Mouse (Mus musculus) forebrain, embryonic 12.5 days (tissue): Measurements from ENCODE around the gene Btbd18. TPM values are rescaled to one million over a fixed set of nuclear protein-coding genes. Genes with fewer than 3 reads are reported as not detected.

Experiments used
- ATAC-seq: fragments of 200-750 bp; cut with Nextera tagmentation; 2 replicates; pipeline ENCODE4 v1.8.0; 2017; ENCODE audit warnings: moderate TSS enrichment; ENCODE audit not compliant: low FRiP score
- H3K27ac ChIP-seq: fragments of 300-500 bp; sonication (generic); 2 replicates; pipeline ENCODE4 v1.5.1; 2016; ENCODE audit warnings: mild to moderate bottlenecking
- H3K27me3 ChIP-seq: fragments of 300-500 bp; sonication (generic); 2 replicates; pipeline ENCODE4 v1.6.1; 2016; ENCODE audit warnings: mild to moderate bottlenecking
- H3K36me3 ChIP-seq: fragments of 300-500 bp; sonication (generic); replicated peaks from 2 replicates; pipeline ENCODE4 v1.6.1; 2016; ENCODE audit warnings: mild to moderate bottlenecking
- H3K4me1 ChIP-seq: fragments of 300-500 bp; sonication (generic); 2 replicates; pipeline ENCODE4 v1.6.1; 2016
- H3K4me2 ChIP-seq: fragments of 300-500 bp; sonication (generic); 2 replicates; pipeline ENCODE4 v1.6.1; 2016; ENCODE audit warnings: mild to moderate bottlenecking, moderate library complexity
- H3K4me3 ChIP-seq: fragments of 300-500 bp; sonication (generic); replicated peaks from 2 replicates; pipeline ENCODE4 v1.5.1; 2016; ENCODE audit warnings: mild to moderate bottlenecking
- H3K9ac ChIP-seq: fragments of 300-500 bp; sonication (generic); 2 replicates; pipeline ENCODE4 v1.6.1; 2016; ENCODE audit warnings: mild to moderate bottlenecking
- H3K9me3 ChIP-seq: fragments of 300-500 bp; sonication (generic); 2 replicates; pipeline ENCODE4 v1.6.1; 2016
- WGBS: fragments of 180-500 bp; shearing (Covaris S2); methylation state at CpG from one replicate; pipeline ENCODE4 v1.1.7; 2016; 5-methylcytosine and 5-hydroxymethylcytosine counted together
- polyA plus RNA-seq: library from polyadenylated mRNA; unstranded; fragments of >200 nt; fragmentation: Nextera tagmentation; extraction: Ambion mirVana; gene quantifications from 2 replicates; pipeline ENCODE4 v1.2.1, GENCODE M21; 2016

Btbd18 gene
- polyA plus RNA-seq: 0.33 and 0.49 TPM in 2 replicates

DNA sequence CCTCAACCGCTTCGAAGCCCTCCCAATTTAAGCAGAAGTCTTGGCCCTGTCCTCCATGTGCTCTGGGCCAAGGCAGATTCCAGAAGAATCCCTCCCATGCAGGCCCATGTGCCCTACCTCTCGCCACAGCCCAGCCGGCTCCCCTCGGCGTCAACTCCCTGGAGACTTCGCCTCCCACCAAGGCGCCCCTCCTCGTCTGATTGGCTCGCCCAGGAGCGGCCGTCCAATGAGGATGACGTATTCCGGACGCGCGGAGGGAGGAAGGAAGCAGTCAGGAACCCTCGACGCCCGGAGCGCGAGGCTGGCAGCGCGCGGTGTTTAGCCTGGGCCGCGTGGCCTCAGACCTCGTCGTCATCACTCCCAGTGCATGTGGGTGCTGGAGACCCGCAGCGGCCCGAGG lies at the start of gene Btbd18:
Gene Btbd18 (plus strand): TSS at position 274 of the 400 bp plus-strand sequence.
- H3K36me3 ChIP-seq: no peaks in the 10 kb centered on the region
- 93% methylated on average over 32 of the region's 32 CpGs for WGBS
- no peak for ATAC-seq

DNA sequence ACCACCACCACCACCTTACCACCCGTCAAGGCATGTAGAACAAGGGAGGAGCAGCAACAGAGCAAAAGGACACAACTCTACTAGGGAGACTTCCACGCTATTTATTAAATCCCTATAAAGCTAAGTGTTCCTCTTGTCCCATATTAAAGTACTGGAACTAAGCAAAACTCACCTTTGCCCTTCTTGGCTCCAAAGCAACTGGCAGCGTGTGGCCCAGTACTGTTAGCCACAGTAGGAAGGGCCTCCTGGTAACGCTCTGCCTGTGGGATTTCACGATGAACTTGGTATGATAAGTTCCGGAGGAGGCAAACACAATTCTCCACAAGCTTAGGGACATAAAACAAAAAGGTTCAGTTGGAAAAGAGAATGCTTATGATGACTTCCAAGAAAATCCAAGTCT lies 46.1 kb upstream of the Btbd18 start:
- 95% methylated on average over 6 of the region's 6 CpGs for WGBS
- peaks cover 91% of the 10 kb centered on the region for H3K36me3 ChIP-seq

More for the DNA sequence above, at the start of gene Btbd18:
- Histone ChIP-seq H3K9ac (no peak within 1 kb of the TSS), H3K4me2 (no peak within 1 kb of the TSS), H3K4me3 (no peak within 1 kb of the TSS), H3K27ac (no peak within 1 kb of the TSS), H3K27me3 (no peaks in the 10 kb centered on the region), H3K9me3 (no peaks in the 10 kb centered on the region), H3K4me1 (no peaks in the 10 kb centered on the region)

DNA sequence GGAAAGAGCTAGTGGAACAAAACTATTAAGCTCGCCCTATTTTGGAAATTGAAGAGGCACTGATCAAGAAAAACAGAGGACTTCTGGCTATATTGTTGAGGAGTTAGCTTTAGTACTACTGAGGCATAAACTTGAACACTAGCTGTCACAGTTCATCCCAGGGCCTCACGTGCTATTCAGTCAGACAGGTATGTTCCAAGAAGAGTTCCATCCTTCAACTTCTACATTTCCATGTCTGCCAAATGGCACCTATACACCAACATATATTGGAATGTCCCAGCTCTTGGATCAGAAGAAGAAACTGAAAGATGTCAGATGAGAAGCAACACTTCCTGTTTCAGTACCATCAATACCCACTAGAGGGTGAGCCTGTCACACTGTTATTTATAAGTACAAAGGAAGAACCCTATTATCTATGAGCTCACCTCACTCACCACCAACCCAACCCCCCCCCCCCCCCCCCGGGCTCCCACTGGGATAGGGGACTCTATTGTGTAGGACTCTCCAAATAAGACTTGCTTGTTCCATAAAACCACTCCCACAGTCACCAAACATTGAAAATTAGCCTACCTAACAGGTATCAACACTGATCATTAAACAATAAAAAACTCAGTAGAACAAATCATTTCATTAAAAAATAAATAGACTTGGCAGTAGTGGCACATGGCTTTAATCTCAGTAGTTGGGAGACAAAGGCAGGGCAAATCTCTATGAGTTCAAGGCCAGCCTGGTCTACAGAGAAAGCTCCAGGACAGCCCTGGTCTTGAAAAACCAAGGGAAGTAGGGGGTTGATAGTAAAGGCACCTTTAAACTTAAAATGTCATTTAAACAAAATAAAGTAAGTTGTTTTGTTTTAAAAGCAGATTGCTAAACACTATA lies 41.0 kb upstream of the Btbd18 start:
- Histone ChIP-seq H3K27ac (no peak overlapping the region), H3K4me2 (no peak overlapping the region), H3K9ac (no peak overlapping the region), H3K4me3 (no peak overlapping the region), H3K27me3 (no peaks in the 10 kb centered on the region), H3K36me3 (peaks cover 77% of the 10 kb centered on the region), H3K4me1 (no peaks in the 10 kb centered on the region), H3K9me3 (no peaks in the 10 kb centered on the region)
- peak; percentile 76 for ATAC-seq
- 72% methylated on average over 3 of the region's 3 CpGs for WGBS

More for the DNA sequence above, 46.1 kb upstream of the Btbd18 start:
- Histone ChIP-seq H3K9ac (no peak overlapping the region), H3K4me2 (no peak overlapping the region), H3K27ac (no peak overlapping the region), H3K9me3 (no peaks in the 10 kb centered on the region), H3K27me3 (no peaks in the 10 kb centered on the region), H3K4me3 (no peak overlapping the region), H3K4me1 (no peaks in the 10 kb centered on the region)
- no peak for ATAC-seq

DNA sequence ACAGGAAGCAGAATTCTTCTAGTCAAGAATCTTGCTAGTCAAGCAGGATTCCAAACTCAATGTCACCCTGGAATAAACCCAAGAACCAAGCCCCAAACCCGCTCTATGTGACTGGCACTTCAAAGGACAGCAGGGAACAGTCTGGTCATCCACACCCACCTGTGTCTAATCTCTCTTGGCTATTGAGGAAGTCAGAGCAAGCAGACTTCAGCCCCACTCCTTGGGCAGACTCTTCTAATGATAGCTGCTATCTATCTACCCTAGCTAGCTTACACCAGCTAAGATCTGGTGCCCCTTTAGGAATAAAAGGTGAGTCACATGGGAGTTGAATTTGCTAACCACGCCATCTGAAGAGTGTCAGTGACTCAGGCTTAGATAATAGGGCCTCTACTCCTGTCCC lies 40.0 kb upstream of the Btbd18 start:
- peaks cover 66% of the 10 kb centered on the region for H3K36me3 ChIP-seq
- no peaks in the 10 kb centered on the region for H3K4me1 ChIP-seq
- H3K4me2 ChIP-seq: no peak overlapping the region
- H3K9ac ChIP-seq: no peak overlapping the region
- no peaks in the 10 kb centered on the region for H3K9me3 ChIP-seq
- H3K27me3 ChIP-seq: no peaks in the 10 kb centered on the region
- H3K4me3 ChIP-seq: no peak overlapping the region
- 85% methylated on average over 2 of the region's 2 CpGs for WGBS
- no peak overlapping the region for H3K27ac ChIP-seq
- no peak for ATAC-seq

DNA sequence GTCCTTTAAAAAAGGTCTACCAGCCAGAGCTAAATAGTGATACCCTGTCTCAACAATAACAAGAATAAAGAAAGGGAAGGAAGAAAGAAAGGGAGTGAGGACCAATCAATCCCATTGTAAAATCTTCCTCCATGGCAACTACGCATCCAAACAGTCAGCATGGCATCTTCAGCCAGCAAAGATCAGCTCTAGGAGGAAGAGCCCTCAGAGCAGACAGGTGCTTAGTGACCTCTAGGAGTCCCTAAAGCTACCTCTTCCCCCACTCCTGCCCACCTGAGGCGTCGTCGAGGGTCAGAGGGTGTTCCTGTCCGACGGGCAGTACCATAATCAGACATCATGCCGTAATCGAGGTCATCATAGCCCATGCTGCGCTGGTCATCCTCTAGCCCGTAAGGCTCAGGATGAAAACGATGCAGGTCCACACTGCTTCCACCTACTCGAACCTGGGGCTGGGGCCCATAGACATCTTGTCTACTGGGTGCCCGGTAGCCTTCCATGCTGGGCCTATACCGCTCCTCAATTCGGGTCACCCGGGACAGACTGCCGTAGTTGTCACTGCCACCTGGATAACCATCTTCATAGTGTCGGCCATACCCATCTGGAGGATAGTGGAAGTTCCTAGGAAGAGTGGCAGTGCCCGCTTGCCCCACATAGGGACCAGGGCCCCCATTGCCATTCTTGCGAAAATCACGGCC lies 39.1 kb upstream of the Btbd18 start:
- H3K9me3 ChIP-seq: no peaks in the 10 kb centered on the region
- H3K36me3 ChIP-seq: peaks cover 67% of the 10 kb centered on the region
- H3K4me1 ChIP-seq: no peaks in the 10 kb centered on the region
- no peak overlapping the region for H3K4me2 ChIP-seq
- no peak overlapping the region for H3K27ac ChIP-seq
- no peaks in the 10 kb centered on the region for H3K27me3 ChIP-seq
- H3K4me3 ChIP-seq: no peak overlapping the region
- WGBS: 94% methylated on average over 21 of the region's 21 CpGs
- H3K9ac ChIP-seq: no peak overlapping the region
- no peak for ATAC-seq

DNA sequence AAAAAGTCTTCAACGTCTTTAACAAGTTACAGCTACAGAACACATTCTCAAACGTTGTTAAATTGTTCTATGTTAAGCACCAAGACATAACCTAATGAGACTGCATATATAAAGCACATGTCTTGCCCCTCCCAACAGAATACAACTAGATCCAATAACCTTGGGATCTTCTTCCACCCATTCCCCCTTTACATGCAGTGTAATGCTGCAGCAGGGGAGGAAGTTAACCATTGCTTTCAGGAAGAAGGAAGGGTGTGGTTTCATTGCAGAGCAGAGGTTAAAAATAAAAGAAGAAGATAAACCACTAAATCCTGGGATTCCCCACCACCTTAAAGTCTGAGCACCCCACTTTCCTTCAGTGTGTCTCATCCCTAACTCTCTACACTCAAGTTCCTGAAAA lies 36.2 kb upstream of the Btbd18 start:
- no peak for ATAC-seq
- H3K9ac ChIP-seq: no peak overlapping the region
- H3K27me3 ChIP-seq: no peaks in the 10 kb centered on the region
- H3K27ac ChIP-seq: no peak overlapping the region
- H3K9me3 ChIP-seq: no peaks in the 10 kb centered on the region
- peaks cover 43% of the 10 kb centered on the region for H3K36me3 ChIP-seq
- no peaks in the 10 kb centered on the region for H3K4me1 ChIP-seq
- H3K4me2 ChIP-seq: no peak overlapping the region
- WGBS: 85% methylated on average over 2 of the region's 2 CpGs
- H3K4me3 ChIP-seq: no peak overlapping the region

DNA sequence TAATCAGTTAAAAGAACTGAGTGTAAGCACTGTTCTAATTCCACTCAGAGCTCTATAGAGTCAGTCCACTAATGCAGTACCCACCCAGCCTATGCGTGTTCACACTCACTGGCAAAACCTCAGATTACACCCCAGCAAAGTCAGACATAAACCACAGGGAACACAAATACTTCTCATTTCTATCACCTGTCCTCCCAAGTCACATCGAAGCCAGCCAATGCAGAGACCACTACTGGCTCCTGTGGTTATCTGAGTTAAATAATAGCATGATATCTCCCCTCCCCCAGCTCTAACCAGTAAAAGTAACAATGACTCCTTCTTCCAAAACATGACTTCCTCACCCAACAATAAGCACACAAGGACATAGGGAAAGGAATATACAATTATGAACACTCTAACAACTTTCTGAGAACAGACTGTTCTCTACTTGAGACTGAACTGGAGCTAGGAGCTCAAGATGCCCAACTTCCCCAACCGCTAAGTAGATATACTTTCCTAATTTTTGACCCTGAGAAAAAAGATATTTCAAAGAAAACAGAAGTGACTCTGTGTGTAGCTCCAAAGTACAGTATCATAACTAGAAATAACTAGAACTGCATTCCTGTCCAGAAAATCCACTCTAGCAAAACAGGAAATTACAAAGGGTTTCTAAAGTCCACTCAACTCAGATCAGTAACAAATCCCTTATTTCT lies 35.3 kb upstream of the Btbd18 start:
- Histone ChIP-seq H3K4me3 (no peak overlapping the region), H3K9me3 (no peaks in the 10 kb centered on the region), H3K4me1 (no peaks in the 10 kb centered on the region), H3K27me3 (no peaks in the 10 kb centered on the region), H3K9ac (no peak overlapping the region), H3K36me3 (peaks cover 42% of the 10 kb centered on the region), H3K27ac (no peak overlapping the region), H3K4me2 (no peak overlapping the region)
- 95% methylated on average over 3 of the region's 3 CpGs for WGBS
- no peak for ATAC-seq

DNA sequence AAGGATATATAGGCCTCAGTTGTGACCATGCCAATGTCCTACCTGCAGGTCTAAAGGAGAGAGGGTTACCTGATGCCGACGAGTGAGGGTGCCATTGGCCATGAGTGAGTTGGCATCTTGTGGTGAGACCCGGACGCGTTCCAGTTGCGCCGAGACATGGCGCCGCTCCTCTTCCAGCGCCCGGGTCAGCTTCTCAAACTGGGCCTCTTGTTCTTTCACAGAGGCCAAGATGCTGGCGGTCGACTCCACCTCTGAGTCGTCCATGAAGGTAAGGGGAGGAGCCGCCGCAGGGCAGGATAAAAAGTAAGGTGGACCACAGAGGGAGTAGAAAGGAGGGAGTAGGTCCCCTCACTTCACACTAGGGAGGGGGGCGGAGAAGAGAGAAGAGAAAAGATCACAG lies 34.7 kb upstream of the Btbd18 start:
- peaks cover 35% of the 10 kb centered on the region for H3K36me3 ChIP-seq
- H3K9ac ChIP-seq: no peak overlapping the region
- no peak overlapping the region for H3K27ac ChIP-seq
- H3K4me1 ChIP-seq: no peaks in the 10 kb centered on the region
- no peaks in the 10 kb centered on the region for H3K27me3 ChIP-seq
- H3K4me3 ChIP-seq: no peak overlapping the region
- H3K4me2 ChIP-seq: no peak overlapping the region
- ATAC-seq: 0 out of 2 replicates have a peak, but pooled peaks have one; percentile 17
- H3K9me3 ChIP-seq: no peaks in the 10 kb centered on the region
- 94% methylated on average over 17 of the region's 17 CpGs for WGBS

DNA sequence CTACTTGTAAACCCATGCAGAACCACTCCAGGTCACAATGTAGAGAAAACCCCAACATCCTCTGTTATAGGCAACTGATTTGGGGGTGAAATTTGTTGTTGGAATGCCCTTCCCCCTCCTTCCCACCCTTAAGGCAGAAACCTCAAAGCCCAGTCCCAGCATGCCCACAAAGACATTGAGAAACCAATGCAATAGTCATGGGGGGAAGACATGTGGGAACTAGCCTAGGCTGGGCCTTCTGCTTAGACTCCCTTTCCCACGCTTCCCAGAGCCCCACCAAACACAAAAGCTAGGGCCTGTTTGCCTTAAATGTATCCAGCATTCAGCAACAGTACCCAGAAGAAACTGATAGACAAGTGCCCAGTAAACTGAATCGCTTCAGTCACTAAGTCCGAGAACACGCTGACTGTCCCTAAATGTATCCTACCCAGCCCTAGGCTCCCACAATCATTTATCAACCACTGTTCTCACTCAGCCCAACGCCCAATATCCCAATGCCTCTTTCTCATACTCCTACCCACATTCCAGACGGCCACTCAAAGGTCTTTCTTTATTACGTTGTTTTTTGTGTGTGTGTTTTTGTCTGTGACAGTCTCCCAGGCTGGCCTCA lies 32.4 kb upstream of the Btbd18 start:
- no peak for ATAC-seq
- H3K9me3 ChIP-seq: no peaks in the 10 kb centered on the region
- WGBS: 72% methylated on average over 7 of the region's 7 CpGs

DNA sequence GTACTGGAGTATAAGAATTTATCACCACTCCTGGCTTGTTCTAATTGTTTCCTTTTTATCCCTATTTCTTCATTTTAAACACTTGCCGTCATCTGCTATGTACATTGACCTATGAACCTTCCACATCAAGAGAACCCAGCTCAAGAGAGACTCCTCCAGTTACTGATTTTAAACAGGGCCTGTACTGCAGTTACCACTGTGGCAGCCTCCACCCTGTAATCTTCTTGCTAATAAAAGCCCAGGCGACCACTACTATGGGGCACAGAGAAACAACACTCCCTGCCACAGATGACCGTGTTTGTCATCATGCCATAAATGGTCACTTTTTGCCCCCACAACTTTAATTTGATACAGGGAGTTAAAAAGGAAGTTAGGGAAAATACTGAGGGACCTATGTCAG lies 31.8 kb upstream of the Btbd18 start:
- 66% methylated on average over 3 of the region's 3 CpGs for WGBS
- Histone ChIP-seq H3K36me3 (peaks cover 16% of the 10 kb centered on the region; the same call in 1 of the 2 replicates), H3K4me2 (no peak overlapping the region), H3K9me3 (no peaks in the 10 kb centered on the region), H3K9ac (no peak overlapping the region), H3K27ac (no peak overlapping the region), H3K27me3 (no peaks in the 10 kb centered on the region), H3K4me1 (no peaks in the 10 kb centered on the region), H3K4me3 (no peak overlapping the region)
- ATAC-seq: no peak

More for the DNA sequence above, 32.4 kb upstream of the Btbd18 start:
- peaks cover 16% of the 10 kb centered on the region; the same call in 1 of the 2 replicates for H3K36me3 ChIP-seq
- H3K4me1 ChIP-seq: no peaks in the 10 kb centered on the region
- no peak overlapping the region for H3K4me2 ChIP-seq
- H3K9ac ChIP-seq: no peak overlapping the region
- no peak overlapping the region for H3K27ac ChIP-seq
- H3K4me3 ChIP-seq: no peak overlapping the region
- H3K27me3 ChIP-seq: no peaks in the 10 kb centered on the region

DNA sequence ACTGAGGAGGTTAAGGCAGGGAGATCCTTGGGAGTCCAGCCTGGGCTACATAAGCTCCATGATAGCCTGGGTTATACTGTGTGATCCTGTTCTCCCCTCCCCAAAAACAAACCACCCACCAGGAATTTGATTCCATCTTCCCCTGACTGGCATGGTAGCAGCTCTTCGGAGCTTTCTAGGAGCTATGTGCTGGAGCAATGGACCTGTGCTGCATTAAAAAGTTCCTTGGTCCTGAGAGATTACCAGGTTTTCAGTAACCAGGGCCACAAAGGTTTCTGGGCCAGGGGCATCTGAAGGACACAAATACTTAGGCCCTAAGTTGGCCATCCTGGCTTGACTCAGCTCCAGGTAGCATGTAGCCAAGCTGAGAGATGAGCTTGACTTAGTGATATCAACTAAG lies 26.9 kb upstream of the Btbd18 start:
- WGBS: 90% methylated on average over 1 of the region's 1 CpGs
- H3K4me3 ChIP-seq: no peak overlapping the region
- H3K36me3 ChIP-seq: no peaks in the 10 kb centered on the region
- H3K9ac ChIP-seq: no peak overlapping the region
- H3K4me2 ChIP-seq: no peak overlapping the region
- no peak overlapping the region for H3K27ac ChIP-seq
- peaks cover 40% of the 10 kb centered on the region for H3K4me1 ChIP-seq
- H3K27me3 ChIP-seq: no peaks in the 10 kb centered on the region
- no peaks in the 10 kb centered on the region for H3K9me3 ChIP-seq
- ATAC-seq: no peak

DNA sequence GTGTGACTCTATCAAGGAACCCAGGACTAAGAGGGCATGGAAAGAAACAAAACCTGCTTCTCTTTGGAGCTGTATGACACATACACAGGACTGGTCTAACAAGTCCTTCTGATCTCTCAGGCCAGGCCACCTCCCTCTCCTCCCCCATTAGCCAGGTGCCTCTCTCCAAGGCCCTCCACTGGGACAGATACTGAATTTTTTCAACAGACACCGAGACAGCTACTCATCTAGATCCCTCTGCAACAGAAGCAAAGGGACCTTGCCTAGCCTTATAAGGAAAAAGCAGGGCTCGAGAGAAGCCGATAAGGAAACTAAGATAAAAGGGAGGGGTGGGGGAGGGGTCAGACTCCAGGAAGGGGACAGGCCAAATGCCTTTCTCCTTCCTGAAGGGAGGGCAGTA lies 25.9 kb upstream of the Btbd18 start:
- H3K36me3 ChIP-seq: no peaks in the 10 kb centered on the region
- 0 out of 2 replicates have a peak overlapping the region, but pooled peaks have one; percentile 31 for H3K27ac ChIP-seq
- no peak overlapping the region for H3K9ac ChIP-seq
- no peaks in the 10 kb centered on the region for H3K27me3 ChIP-seq
- H3K9me3 ChIP-seq: no peaks in the 10 kb centered on the region
- H3K4me1 ChIP-seq: peaks cover 50% of the 10 kb centered on the region
- 10% methylated on average over 3 of the region's 3 CpGs for WGBS
- H3K4me2 ChIP-seq: no peak overlapping the region
- no peak overlapping the region for H3K4me3 ChIP-seq
- no peak for ATAC-seq
